Mouse (Mus musculus) monocyte, adult 2 months (primary cell): ENCODE data around the gene Nr1h2.

Experiments used
- DNase-seq, 2 experiments: peaks; one replicate each; pipeline ENCODE4 v3.0.0; 2022; ENCODE audit warnings: low spot score in 2 of 2, low read depth in 1 of 2

Nr1h2 gene

DNA sequence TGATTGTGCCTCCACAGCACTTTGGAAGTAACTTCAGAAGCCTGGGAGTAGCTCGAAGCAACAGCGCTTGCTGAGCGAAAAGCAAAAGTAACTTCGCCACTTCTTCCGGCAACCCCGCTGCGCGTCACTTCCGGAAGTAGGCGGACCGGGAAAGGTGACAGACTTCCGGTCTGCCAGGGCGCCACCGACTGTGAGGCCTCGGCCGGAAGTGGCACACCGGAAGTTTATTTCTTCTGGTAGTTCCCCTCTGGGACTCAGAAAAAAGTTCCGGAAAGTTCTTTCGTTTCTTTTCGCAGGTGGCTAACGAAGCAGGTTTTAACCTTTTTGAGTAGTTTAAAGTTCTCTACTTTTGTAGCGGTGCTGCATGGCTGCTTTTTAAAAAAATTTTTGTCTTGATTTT is at the start of gene Nr1h2:
Nr1h2 (minus strand) TSS at position 126 of the 400 bp plus-strand sequence.
- peak; percentile 87 to 96 for DNase-seq

DNA sequence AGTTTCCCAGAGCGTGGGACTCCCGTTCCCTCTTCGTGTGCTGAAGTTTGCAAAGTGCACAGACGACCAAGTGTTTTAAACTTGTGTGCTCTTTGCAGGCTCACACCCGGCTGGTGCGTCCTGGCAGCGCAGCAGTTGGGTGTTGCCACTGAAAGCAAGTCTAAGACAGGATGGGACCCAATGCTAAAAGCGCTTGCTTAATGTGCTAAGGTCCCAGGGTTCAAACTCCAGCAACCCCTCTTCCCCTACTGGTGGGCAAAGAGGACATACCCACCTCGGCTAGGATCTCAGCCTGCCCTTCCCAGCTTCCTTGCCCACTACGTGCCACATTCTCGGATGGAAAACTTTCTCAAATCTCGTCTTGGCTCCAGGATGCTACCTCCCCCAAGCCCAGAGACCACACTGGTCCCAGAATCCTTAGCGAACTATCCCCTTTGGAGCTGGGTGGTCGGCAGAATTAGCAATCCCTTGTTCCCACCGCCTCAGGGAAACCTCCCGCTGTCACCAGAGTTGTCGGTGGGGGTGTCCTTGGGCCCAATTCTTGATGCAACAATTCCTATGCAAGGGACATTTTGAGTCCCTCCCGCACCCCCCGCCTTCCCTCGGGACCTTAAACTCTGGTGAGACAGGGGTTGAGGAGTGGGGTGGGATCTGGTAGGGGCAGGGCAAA is 49.6 kb upstream of the Nr1h2 start:
- no peak for DNase-seq

DNA sequence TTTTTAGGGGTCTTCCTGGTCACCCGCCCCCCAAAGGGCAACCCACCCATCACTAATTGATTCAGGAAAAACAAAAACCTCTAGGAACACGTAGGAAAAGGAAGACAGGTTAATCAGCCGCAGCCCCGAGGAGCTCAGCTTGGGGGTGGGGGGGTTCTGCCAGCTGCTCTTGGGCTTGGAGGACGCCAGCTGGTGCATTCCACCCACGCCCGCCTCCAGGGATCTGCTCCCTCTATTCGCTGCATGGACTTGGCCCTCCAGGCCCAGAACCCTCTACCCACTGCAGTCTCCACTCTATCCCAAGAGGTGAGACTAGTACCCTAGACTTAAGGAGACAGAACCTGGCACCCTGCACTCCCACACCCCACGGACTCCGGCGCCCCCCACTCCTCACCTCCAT is 48.7 kb upstream of the Nr1h2 start:
- DNase-seq, result no peak

DNA sequence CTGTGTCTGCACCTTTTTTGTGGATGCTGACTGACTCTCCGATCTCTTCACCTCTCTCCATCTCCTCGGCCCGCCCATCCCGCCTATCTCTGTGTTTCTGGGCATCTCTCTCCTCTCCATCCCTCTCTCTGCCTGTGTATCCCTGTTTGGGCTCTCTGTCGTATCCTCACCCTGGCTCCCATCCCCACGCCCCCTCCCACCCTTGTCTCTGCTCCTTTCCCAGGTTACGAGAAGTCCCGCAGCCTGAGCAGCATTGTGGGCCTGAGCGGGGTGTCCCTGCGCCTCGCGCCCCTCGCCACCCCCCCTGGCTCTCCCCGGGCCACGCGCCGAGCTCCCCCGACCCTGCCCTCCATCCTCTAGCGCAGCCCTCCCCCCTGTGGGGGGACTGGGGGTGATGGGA is 47.9 kb upstream of the Nr1h2 start:
- no peak for DNase-seq

DNA sequence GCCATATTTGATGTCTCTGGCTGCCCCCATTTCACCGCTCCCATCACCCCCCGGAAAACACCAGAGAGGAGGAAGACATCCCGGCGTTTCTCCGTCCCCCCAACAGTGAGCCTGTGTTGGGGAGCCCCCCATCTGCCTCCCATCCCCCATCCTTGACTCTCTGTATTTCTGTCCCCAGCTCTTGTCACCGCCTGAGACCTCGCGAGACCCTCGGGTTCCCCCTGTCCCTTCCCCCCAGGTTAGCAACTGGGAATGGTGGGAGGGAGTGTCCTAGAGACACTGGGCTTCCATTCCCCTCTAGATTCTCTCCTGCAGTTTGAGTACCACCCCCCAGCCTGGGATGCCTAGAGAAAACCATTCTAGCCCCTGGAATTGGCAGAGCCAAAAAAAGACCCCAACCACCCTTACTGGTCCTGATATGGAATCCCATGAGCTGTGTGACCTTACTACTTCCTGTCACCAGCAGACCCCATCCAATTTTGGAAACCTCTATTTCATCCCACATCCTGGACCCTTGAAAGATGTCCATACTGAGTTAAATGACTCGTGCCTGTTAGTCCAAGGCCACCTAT is 47.0 kb upstream of the Nr1h2 start:
- no peak for DNase-seq

DNA sequence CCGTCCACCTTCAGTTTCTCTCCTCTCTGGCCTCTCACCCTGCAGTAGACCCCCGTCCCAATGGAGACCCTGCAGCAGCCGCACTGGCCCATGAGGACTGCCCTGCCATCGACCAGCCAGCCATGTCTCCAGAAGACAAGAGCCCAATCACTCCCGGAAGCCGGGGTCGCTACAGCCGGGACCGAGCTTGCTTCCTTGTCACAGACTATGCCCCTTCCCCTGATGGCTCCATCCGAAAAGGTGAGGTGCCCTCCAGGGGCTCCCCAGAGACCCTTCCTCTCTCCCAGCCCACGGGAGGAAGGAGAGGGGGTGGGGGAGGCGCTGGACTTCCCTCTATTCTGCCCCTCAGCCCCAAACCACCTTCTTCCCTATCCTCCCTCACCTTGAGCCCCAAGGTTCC is 44.6 kb upstream of the Nr1h2 start:
- no peak for DNase-seq

DNA sequence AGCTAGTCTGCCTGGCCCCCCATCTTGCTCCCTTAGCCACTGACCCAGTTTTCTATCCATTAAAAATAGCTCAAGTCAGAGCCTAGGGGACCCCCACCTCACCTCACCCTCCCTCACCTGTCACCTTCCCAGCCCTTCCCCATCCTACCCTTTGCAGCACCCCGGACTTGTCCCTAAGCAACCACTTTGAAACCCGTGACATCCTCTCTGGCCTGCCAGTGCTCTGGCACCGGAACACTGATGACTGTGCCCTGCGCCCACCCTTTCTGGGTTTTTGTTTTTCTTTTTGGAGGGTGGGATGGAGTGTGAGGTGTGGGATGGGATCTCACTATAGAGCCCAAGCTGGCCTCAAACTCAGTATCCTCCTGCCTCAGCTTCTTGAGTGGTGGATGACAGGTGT is 43.9 kb upstream of the Nr1h2 start:
- no peak for DNase-seq

DNA sequence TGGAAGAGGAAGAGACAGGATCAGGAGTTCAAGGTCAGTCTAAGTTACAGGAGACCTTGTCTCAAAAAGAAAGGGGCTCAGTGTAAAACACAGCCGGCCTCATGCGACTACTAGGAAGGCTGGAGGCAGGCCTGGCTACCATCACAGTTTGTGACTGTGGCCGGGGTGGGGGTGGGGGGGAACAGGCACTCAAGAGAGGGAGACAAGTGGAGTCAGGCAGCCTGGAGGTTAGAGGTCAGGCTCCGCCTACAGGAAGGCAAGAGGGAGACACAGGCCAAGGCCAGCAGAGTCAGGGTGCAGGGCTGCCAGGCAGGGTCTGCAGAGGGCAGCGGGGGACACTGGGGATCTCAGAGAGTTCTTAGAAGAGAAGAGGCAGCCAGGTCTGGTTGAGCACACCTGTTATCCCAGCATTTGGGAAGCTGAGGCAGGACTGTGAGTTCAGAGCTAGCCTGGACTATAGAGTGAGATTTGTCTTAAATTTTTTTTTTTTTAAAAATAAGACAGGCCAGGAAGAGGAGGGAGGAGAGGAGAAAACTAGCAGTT is 43.3 kb upstream of the Nr1h2 start:
- DNase-seq, result no peak

DNA sequence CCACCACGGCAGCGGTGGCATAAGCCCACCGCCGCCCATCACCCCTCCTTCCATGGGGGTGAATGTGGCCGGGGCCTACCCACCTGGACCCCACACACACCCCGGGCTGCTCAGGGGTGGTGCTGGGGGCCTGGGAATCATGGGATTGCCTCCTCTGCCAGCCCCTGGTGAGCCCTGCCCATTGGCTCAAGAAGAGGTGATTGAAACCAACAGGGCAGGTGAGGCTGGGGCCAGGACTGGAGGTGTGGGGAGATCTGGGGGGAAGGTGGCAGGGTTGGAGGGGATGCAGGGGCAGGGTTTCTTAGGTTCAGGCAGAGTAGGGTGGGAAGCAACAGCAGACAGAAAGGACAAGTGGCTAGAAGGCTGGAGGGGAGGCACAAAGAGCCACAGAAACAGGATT is 42.3 kb upstream of the Nr1h2 start:
- no peak for DNase-seq

DNA sequence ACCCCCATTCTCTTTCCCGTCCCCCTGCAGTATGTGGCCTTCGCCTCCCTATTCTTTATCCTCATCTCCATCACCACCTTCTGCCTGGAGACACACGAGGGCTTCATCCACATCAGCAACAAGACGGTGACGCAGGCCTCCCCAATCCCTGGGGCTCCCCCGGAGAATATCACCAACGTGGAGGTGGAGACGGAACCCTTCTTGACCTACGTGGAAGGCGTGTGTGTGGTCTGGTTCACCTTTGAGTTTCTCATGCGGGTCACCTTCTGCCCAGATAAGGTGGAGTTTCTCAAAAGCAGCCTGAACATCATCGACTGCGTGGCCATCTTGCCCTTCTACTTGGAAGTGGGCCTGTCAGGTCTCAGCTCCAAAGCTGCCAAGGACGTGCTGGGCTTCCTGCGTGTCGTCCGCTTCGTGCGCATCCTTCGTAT is 41.4 kb upstream of the Nr1h2 start:
- DNase-seq, result no peak

DNA sequence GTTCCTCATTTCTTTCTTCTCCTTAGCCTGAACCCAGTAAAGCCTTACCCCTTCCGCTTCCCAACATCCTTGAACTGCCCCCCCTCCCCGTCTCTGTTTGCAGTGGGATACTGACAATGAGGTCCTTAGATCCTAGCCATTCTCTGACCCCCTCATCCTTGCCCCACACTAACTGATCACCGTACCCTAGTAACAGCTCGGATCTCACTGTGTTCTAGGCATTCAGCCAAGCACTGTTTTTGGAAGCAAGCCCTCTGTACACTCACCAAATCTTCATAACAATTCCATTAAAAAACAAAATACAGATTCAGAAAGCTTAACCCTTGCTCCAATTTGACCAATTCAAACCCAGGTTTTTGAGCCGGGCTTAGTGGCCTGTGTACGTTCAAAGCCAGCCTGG is 40.5 kb upstream of the Nr1h2 start:
- DNase-seq, result no peak

DNA sequence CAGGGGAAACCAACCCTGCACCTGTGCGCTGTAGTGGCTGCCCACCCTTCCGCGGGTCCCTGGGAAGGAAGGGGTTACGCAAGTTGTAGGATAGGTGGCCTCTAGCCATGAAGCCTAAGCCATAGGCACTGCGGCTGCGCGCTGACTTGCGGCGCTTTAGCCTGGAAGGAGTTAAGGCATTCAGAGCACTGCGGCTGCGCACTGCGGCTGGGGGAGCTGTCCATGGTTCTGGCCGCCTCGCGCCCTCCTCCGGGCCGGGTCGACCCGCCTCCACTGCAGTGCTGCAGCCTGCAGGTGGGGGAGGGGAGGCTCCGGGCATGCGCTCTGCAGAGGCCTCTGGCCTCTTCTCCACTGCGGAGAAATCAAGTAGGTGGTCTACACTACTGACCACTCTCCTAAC is 40.0 kb upstream of the Nr1h2 start:
- peak in 1 of 2 experiments; percentile 58 for DNase-seq

DNA sequence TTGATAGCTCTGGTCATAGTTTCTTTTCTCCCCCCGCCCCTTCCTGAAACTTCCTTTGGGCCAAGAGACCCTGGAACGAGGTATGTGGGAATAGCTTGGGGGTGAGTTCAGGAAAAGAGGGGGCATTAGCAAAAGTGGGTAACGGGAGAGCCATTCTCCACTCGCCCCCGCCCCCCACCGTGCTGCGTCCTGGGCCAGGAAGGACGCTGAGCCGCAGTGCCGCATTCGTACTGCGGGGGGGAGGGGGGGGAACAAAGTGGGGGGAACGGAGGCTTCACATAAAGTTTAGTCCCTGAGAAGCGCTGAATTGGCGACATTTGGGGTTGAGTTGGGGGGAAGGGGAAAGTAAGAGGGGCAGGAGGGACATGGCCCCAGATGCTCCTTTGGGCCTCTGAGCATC is 39.3 kb upstream of the Nr1h2 start:
- DNase-seq, result no peak

DNA sequence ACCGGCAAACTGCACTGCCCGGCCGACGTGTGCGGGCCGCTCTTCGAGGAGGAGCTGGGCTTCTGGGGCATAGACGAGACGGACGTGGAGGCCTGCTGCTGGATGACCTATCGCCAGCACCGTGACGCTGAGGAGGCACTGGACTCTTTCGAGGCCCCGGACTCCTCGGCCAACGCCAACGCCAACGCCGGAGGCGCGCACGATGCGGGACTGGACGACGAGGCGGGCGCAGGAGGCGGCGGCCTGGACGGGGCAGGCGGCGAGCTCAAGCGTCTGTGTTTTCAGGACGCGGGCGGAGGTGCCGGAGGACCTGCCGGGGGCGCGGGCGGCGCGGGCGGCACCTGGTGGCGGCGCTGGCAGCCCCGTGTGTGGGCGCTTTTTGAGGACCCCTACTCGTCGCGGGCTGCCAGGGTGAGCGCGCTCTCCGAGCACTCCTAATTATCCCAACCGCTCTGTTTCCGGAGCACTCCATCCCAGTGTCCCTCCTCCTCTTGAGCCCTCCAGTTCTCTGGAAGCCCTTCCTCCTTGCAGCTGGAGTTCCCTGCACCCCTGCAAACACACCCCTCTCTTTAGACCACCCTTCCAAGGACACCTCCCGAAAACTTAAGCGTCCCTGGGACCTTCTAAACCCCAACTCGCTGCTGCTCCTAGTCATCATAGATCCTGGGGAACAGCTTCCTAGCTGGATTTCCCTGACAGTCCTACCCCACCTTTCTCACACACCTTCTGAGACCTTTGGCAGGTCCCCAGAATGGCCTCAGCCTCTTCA is 37.8 kb upstream of the Nr1h2 start:
- DNase-seq, result no peak

DNA sequence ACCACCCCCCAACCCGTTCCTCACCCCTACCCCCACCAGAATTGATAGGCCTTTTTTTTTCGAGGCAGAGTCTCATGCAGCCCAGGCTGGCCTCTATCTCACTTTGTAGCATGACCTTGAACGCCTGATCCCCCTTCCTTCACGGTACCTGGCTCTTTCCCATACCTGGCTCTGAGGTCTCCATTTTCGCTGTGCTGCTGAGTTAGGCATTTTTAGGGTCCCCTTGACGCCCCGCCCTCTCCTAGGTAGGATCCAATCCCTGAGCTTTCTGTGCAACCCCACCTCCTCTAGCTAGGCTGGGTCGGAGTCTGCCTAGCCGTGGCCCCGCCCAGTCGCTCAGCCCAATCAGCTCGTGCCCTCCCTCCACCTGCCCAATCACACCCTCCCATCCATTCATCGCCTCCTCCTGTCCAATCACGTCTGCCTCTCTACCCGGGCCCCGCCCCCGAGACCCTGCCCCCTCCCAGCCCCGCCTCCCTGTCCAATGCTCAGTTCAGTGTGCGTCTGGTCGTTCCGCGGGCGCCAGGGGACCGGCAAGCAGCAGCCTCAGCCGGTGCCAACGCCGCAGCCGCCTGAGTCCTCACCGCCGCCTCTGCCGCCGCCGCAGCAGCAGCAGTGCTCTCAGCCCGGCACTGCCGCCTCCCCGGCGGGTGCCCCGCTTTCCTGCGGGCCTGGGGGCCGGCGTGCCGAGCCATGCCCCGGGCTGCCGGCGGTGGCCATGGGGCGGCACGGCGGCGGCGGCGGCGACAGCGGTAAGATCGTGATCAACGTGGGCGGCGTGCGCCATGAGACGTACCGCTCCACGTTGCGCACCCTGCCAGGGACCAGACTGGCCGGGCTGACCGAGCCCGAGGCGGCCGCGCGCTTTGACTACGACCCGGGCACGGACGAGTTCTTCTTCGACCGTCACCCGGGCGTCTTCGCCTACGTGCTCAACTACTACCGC is 36.9 kb upstream of the Nr1h2 start, which contains the start of gene Kcnc3:
Kcnc3 (plus strand) TSS at position 263 of the 946 bp plus-strand sequence.
- DNase-seq, result peak; percentile 37 to 59

DNA sequence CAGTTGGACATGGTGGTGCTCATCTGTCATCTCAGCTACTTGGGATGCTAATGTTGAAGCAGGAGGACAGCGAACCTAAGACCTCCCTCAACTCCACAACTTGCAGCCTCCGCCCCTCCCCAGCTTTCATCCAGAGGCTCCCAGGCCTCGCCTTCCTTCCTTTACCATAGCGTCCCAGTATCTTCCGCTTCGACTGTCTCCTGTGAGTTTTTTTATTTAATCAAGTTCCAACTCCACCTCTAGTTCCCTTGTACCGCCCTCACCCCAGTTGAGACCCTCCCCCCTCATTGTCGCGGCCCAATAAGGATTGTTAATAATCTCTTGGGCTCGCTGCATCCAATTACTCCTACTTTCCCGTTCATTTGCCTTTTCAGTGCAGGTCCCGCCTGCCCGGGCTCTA is 36.2 kb upstream of the Nr1h2 start:
- DNase-seq, result no peak

DNA sequence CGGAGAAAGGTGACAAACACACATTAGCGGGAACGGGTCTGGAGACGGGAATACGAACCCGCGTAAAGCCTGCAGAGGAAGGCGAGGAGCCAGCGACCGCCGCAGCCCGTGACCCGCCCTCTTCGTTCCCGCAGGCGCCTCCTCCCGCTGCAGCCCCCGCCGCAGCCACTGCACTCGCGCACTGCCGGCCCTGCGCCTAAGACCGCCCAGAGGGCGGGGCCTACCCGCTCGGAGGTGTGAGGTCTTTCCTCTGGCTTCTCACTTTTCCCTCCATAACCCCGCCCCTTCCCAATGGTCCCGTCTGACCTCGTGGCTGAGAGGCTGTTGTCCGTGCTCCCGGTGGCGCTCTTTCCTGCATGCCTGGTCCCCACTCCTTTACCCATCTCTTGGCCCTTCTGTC is 35.4 kb upstream of the Nr1h2 start:
- DNase-seq, result no peak

DNA sequence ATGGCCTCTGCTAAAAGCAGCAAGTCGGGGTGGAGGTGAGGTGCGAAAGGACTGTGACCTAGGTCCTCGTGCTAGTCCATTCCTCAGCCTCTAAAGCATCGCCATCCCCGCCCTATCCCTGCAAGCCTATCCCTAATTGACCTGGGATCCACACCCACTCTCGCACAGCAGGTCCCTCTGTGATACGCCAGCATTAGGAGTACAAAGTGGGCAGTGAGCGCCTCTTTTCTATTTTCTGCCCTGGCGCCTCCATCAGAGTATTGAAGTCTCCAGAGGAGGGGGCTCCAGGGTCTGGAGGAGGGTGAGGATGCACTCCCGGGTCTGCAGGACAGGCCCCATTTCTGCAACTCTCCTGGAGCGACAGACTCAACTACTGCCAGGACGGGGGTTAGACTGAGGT is 34.6 kb upstream of the Nr1h2 start:
- DNase-seq, result no peak

DNA sequence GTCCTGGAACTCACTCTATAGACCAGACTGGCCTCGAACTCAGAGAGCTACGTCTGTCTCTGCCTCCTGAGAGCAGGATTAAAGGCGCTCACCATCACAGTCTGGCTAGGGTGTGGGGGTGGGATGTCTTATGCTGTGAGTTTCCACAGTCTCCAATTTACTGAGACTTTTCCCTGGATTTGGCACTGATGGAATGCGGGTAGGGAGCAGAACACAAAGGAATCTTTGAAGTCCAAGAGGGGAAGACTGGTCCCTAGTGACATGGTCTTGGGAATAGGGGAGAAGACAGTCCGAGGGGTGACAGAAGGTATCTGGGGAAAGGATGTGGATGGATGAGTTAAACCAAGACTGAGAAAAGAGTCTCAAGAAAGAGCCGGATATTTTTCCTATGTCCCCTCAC is 33.9 kb upstream of the Nr1h2 start:
- no peak for DNase-seq

DNA sequence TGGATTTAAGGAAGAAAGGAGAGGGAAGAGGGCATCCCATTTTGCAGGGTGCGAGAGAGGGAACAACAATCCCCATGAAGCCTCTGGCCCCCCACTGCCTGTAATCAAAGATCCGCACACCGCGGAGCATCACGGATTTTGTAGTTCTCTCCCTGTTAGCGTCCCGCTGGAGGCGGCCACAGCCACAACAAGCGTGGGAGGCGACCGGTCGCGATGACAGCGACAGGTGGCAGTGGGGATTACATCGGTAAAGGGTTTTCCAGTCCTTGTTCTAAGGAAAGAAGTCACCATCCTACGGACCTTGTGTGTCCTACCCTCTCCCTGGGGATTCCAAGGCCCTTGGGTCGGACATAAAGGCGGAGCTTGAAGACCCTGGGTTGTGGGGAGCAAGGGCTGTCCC is 33.2 kb upstream of the Nr1h2 start:
- no peak for DNase-seq

DNA sequence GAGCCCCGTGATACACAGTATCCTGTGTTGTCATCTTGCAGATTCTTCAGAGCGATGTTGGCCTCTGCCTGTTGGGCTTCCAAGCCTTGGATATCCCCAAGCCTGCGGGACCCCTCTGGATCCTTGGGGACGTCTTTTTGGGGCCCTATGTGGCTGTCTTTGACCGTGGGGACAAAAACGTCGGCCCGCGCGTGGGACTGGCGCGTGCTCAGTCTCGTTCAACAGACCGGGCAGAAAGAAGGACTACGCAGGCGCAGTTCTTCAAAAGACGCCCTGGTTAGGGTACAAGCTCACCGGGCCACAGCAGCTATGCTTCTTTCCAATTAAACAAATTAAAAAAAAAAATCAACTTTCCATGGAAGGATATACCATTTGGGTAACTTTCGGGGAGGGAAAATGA is 32.8 kb upstream of the Nr1h2 start:
- DNase-seq, result no peak
